Mouse (Mus musculus) bone marrow macrophage, adult 2 months (primary cell): ENCODE measurements around the gene Csrnp1.

Experiments
- CTCF ChIP-seq: IDR thresholded peaks from 2 replicates; pipeline ENCODE4 v1.5.1; 2012; ENCODE audit warnings: low read depth, mild to moderate bottlenecking, low read length, moderate library complexity
- POLR2A ChIP-seq: IDR thresholded peaks from 2 replicates; pipeline ENCODE4 v1.6.1; 2012; ENCODE audit warnings: mild to moderate bottlenecking, low read depth, low read length, borderline replicate concordance

GRCm38 (mm10) chr9:119962987-119963667 lies 21.3 kb downstream of the Csrnp1 start:
- TF ChIP-seq CTCF (peak; percentile 52; the same call in 1 of the 2 replicates), POLR2A (no peak)
